Mouse (Mus musculus) lung, postnatal 36 days (tissue): ENCODE data around the gene Cldn34b4.

Experiments used
- DNase-seq: peaks from one replicate; pipeline ENCODE4 v3.0.0; 2022; ENCODE audit warnings: mixed read lengths

The Cldn34b4 gene

DNA sequence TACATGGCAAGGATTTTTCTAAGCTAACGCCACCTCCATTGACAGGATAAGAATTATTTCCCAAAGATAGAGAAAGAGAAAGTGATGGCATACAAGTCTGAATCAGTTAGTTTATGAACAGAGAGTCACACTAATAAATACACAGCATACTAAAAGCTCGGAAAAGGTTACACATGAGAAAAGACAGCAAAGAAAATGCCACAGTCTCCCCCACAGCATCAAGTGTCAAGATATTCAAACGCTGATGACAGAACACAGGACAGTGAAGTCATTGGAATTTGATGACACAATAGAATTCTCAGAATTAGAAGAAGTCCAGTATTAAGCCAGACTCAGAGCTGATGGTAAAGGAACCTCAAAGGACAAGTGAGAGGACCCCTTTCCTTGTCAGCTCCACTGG is at the start of gene Cldn34b4:
Cldn34b4 (plus strand) TSS at position 301 of the 400 bp plus-strand sequence.
- DNase-seq: no peak
